28 mouse cellular contexts compared by ENCODE assay signal in genomic region chr12:78097692-78098091, GRCm38 (mm10).
A peak's percentile ranks its signal among the peaks of the same experiment; 100 is the strongest.
DNase-seq lines count a peak whose midpoint lies in the region; ATAC-seq and TF ChIP-seq lines count a peak whose summit lies in the region.
"Had no signal": no experiment of that assay in that cellular context is flagged by ENCODE, and none has a peak within 500 bp of the region (broad histone marks: within the 10 kb centered on the region; RNA-seq: fewer than 3 reads in every experiment).

No protein-coding gene starts in this region.

- WGBS in intestine, postnatal 0 days: 63% methylated on average over 2 of the region's 2 CpGs
- WGBS in intestine, embryonic 16.5 days: 75% methylated on average over 2 of the region's 2 CpGs
- WGBS in lung, postnatal 0 days: 72% methylated on average over 2 of the region's 2 CpGs

- H3K27ac ChIP-seq in intestine, postnatal 0 days (ENCODE audit: low read depth, low read length): no peak overlapping the region
- H3K27ac ChIP-seq in intestine, embryonic 16.5 days (ENCODE audit: low read length): no peak overlapping the region
- no peak overlapping the region for H3K27ac ChIP-seq in lung, postnatal 0 days (ENCODE audit: low read length)
- H3K27ac ChIP-seq: embryonic facial prominence, embryonic 13.5 days; forebrain, embryonic 12.5 days; heart, adult 2 months; heart, embryonic 13.5 days; hindbrain, embryonic 12.5 days; limb, embryonic 13.5 days; liver, embryonic 12.5 days; stomach, embryonic 15.5 days had no signal

- peak; percentile 22 to 29 for DNase-seq in cerebellum, postnatal 25 days
- DNase-seq in cerebellum, postnatal 36 days: no peak
- DNase-seq in lung, postnatal 0 days (ENCODE audit: low spot score): no peak
- no peak for DNase-seq in lung, adult 18-20 months
- DNase-seq in MN1 (ENCODE audit: low spot score): peak; percentile 24
- DNase-seq: adrenal gland, adult 8-10 months; cerebellum, adult 8-10 months; embryo, embryonic 11 days; gastrocnemius, postnatal 14 days; heart, adult 2 months; lung, adult 2 months; thymus, adult 2 months; thymus, postnatal 4 days had no signal

- no peaks in the 10 kb centered on the region for H3K27me3 ChIP-seq in intestine, postnatal 0 days (replicated peaks; ENCODE audit: control insufficient read depth, insufficient read depth, low read length)
- no peaks in the 10 kb centered on the region for H3K27me3 ChIP-seq in intestine, embryonic 16.5 days (replicated peaks; ENCODE audit: control insufficient read depth, insufficient read depth, low read length)
- H3K27me3 ChIP-seq in lung, postnatal 0 days (replicated peaks; ENCODE audit: insufficient read depth, low read length): no peaks in the 10 kb centered on the region
- H3K27me3 ChIP-seq: embryonic facial prominence, embryonic 13.5 days; forebrain, embryonic 12.5 days; heart, embryonic 13.5 days; hindbrain, embryonic 12.5 days; limb, embryonic 13.5 days; megakaryocyte, embryonic 14.5 days; stomach, embryonic 15.5 days had no signal

- no peaks in the 10 kb centered on the region for H3K4me1 ChIP-seq in intestine, postnatal 0 days (replicated peaks; ENCODE audit: control insufficient read depth, insufficient read depth, low read length)
- no peaks in the 10 kb centered on the region for H3K4me1 ChIP-seq in intestine, embryonic 16.5 days (ENCODE audit: control insufficient read depth, insufficient read depth, low read length)
- H3K4me1 ChIP-seq in lung, postnatal 0 days (ENCODE audit: insufficient read depth, low read depth, low read length): no peaks in the 10 kb centered on the region
- H3K4me1 ChIP-seq: forebrain, embryonic 12.5 days; liver, embryonic 12.5 days; megakaryocyte, embryonic 14.5 days; stomach, embryonic 15.5 days had no signal

- no peak overlapping the region for H3K4me2 ChIP-seq in intestine, postnatal 0 days (replicated peaks; ENCODE audit: low read depth)
- no peak overlapping the region for H3K4me2 ChIP-seq in intestine, embryonic 16.5 days (ENCODE audit: low read depth, low read length)
- no peak overlapping the region for H3K4me2 ChIP-seq in lung, postnatal 0 days (replicated peaks; ENCODE audit: low read depth, low read length)
- H3K4me2 ChIP-seq: embryonic facial prominence, embryonic 13.5 days; forebrain, embryonic 12.5 days; hindbrain, embryonic 12.5 days; limb, embryonic 13.5 days; liver, embryonic 12.5 days; stomach, embryonic 15.5 days had no signal

- no peak for ATAC-seq in intestine, postnatal 0 days
- ATAC-seq in intestine, embryonic 16.5 days: no peak
- ATAC-seq in lung, postnatal 0 days: no peak
- ATAC-seq in activated CD4-positive, CD25-positive, alpha-beta regulatory T cell, adult 4 months: no peak
- ATAC-seq: CD4-positive, CD25-positive, alpha-beta regulatory T cell, adult 4 months; liver, embryonic 12.5 days; midbrain, embryonic 16.5 days; Patski had no signal

- H3K4me3 ChIP-seq in intestine, postnatal 0 days (ENCODE audit: low read depth, low read length): no peak overlapping the region
- H3K4me3 ChIP-seq in intestine, embryonic 16.5 days (ENCODE audit: low read length): no peak overlapping the region
- no peak overlapping the region for H3K4me3 ChIP-seq in lung, postnatal 0 days (ENCODE audit: low read depth, low read length)
- H3K4me3 ChIP-seq: embryonic facial prominence, embryonic 13.5 days; erythroblast, embryonic 14.5 days; forebrain, embryonic 12.5 days; heart, adult 2 months; heart, embryonic 13.5 days; hindbrain, embryonic 12.5 days; limb, embryonic 13.5 days; liver, embryonic 12.5 days; megakaryocyte, embryonic 14.5 days; stomach, embryonic 15.5 days had no signal

- H3K9ac ChIP-seq in intestine, postnatal 0 days (ENCODE audit: low read depth, low read length): no peak overlapping the region
- H3K9ac ChIP-seq in intestine, embryonic 16.5 days (ENCODE audit: low read depth, low read length): no peak overlapping the region
- no peak overlapping the region for H3K9ac ChIP-seq in lung, postnatal 0 days (replicated peaks; ENCODE audit: low read depth)
- H3K9ac ChIP-seq: embryonic facial prominence, embryonic 13.5 days; forebrain, embryonic 12.5 days; heart, embryonic 13.5 days; hindbrain, embryonic 12.5 days; limb, embryonic 13.5 days; liver, embryonic 12.5 days; stomach, embryonic 15.5 days had no signal

- TF ChIP-seq EP300 in lung, postnatal 0 days (IDR thresholded peaks at IDR 0.05): no peak

- H3K9me3 ChIP-seq in intestine, postnatal 0 days (ENCODE audit: control insufficient read depth): no peaks in the 10 kb centered on the region
- H3K9me3 ChIP-seq in intestine, embryonic 16.5 days (ENCODE audit: control insufficient read depth, low read length): no peaks in the 10 kb centered on the region
- H3K9me3 ChIP-seq in lung, postnatal 0 days (ENCODE audit: low read length): no peaks in the 10 kb centered on the region
- H3K9me3 ChIP-seq: embryonic facial prominence, embryonic 13.5 days; forebrain, embryonic 12.5 days; heart, embryonic 13.5 days; hindbrain, embryonic 12.5 days; limb, embryonic 13.5 days; liver, embryonic 12.5 days; megakaryocyte, embryonic 14.5 days; stomach, embryonic 15.5 days had no signal

- 0 out of 2 replicates have a peak, but pooled peaks have one; percentile 25 for TF ChIP-seq CTCF in intestine, postnatal 0 days (IDR thresholded peaks at IDR 0.05; ENCODE audit: low read depth)
- peak; percentile 32; the same call in 1 of the 2 replicates for TF ChIP-seq CTCF in lung, postnatal 0 days (IDR thresholded peaks at IDR 0.05)

- no peaks in the 10 kb centered on the region for H3K36me3 ChIP-seq in intestine, postnatal 0 days (ENCODE audit: control insufficient read depth, insufficient read depth)
- no peaks in the 10 kb centered on the region for H3K36me3 ChIP-seq in intestine, embryonic 16.5 days (ENCODE audit: control insufficient read depth, insufficient read depth, low read length)
- H3K36me3 ChIP-seq in lung, postnatal 0 days (ENCODE audit: insufficient read depth, low read length): no peaks in the 10 kb centered on the region
- H3K36me3 ChIP-seq: embryonic facial prominence, embryonic 13.5 days; forebrain, embryonic 12.5 days; heart, embryonic 13.5 days; hindbrain, embryonic 12.5 days; limb, embryonic 13.5 days; liver, embryonic 12.5 days; stomach, embryonic 15.5 days had no signal

Comparison
In these comparisons a context has a peak if more than half of its experiments do, and no peak if none do; other contexts are left out.
1. DNase-seq: peak in cerebellum, postnatal 25 days (2 of 2) and MN1 (single experiment); none in cerebellum, postnatal 36 days (0 of 2), lung, postnatal 0 days (single experiment) and lung, adult 18-20 months (0 of 2).